Mouse (Mus musculus): ENCODE measurements around the gene Crtc1.

GRCm38 (mm10) chr8:70476333-70477268 is 37.2 kb upstream of the Crtc1 start, which contains the start of gene Klhl26:
- TF ChIP-seq CTCF (IDR thresholded peaks at IDR 0.05; ENCODE audit: low read depth) (no peak), EP300 (IDR thresholded peaks at IDR 0.05; ENCODE audit: low read depth) (no peak)

All from liver, embryonic 14.5 days (tissue).